Mouse (Mus musculus) frontal cortex, postnatal 36 days (tissue): Measurements from ENCODE around the gene Tle2.

Experiments used
- DNase-seq, 2 experiments: peaks; one replicate each; pipeline ENCODE4 v3.0.0; 2022; ENCODE audit warnings: low spot score in 2 of 2

The Tle2 gene

DNA sequence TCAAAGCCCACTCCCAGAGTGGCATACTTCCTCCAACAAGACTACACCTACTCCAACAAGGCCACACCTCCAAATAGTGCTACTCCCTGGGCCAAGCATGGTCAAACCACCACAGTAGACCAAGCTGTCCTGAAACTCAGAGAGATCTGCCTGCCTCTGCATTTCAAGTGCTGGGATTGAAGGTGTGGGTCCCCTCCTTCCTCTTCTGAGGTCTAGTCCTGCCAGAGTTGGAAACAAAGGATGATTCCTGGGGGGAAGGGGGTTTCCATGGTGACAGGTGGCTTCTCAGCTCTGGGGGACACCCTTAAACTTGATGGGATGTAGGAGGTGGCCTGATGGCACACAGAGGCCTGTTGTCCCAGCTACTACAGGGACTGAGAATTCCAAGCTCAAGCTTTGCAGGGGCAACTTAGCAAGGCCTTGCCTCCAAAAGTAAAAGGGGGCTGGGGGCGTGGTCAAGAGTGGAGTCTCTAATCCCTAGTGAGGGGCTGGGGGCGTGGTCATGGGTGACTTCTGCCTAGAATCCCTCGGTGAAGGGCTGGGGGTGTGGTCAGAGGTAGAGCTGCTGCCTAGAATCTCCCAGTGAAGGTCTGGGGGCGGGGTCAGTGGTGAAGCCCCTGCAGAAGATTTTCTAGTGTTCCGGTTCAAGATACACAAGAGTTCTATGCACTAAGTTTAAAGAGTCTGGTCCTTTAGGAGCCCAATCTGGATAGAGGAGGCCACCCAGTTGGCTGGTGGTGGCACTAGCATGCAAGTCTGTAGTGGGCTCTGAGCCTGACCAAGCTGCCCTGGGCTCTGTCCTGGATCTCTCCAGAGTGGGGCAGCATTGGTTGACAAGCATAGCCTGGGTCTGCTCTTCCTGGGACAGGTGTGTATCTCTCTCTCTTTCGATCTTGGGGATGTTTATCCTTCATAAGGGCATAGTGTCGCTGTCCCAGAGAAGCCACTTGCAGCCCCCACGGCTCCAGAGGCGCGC is at the start of gene Tle2:
Tle2 (plus strand) TSS at position 481 of the 976 bp plus-strand sequence.
- DNase-seq: no peak

DNA sequence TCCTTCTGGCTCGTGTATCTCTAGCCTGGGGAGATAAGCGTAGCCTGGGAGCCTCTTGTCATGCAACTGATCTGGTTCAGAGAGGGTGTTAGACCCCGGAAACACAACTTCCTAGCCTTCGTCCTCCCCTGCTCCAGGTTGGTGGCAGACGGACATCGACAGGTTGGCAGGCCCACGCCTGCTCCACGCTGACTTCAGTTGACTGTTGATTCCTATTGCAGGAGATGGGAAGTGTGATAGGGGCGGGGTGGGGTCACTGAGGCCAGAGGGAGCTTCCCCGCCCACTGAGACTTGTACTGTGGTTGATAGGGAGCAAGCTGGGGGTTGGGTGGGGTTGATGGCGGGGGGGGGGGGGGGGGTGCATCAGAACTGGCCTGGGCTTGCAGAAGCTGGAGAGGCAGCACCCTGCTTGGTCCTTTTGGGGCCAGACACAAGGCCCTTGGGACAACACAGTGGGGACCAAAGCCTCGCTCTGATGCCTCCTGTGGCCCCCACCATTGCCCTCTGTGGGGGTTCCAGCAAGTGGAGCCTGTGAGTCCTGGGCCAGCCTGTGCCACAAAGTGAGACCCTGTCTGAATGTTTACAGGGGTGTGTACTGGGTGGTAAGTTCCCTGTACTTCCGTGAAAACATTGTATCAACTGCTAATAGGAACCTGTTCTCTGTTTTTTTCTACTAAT is 49.2 kb upstream of the Tle2 start:
- DNase-seq: no peak

DNA sequence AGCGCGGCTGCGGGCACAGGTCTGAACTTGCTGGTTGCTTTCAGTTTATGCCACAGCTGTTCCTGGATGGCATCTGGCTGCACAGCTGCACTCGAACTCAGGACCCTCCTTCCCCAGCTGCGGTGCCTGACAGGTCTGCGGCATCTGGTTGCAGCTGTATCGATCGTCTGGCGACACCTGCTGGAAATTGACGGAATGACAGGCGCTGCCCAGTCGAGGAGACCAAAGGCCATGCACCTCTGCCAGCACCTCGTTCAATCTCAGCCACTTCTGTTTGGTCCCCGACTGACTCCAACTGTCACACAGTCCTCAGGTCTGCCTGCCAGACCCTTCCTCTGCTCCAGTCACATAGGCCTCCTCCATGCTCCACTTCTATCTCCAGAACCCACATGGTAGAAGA is 47.6 kb upstream of the Tle2 start:
- peak; percentile 72 to 73 for DNase-seq

DNA sequence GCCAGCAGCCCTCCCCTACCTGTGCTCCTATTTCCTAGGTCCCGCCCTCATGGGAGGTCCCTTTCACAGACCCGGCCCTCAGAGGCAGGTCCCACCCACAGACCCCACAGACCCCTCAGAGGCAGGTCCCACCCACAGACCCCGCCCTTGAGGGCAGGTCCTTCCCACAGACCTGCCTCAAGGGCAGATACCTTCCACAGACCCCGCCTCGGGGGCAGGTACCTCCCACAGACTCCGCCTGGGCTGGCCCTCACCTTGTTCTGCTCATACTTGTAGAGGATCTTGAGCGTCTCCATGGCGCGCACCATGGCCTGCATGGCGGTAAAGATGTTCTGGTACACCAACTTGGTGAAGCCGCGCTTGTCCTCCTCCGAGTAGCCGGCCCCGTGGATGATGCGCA is 39.5 kb upstream of the Tle2 start:
- DNase-seq: no peak

DNA sequence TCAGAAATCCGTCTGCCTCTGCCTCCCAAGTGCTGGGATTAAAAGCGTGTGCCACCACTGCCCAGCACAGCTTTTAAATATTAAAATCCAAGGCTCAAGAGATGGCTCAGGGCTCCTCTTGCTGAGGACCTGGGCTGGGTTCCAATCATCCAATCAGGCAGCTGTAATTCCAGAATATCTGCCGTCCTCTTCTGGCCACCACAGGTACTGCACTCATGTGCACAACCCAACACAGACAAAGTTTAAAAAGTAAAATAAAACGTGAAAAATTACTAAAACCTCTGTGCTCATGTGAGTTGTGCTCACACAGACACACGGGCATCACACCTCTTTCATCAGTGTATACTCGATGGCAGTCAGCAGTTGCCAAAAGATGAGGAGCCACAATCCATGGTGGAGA is 37.6 kb upstream of the Tle2 start:
- DNase-seq: no peak

DNA sequence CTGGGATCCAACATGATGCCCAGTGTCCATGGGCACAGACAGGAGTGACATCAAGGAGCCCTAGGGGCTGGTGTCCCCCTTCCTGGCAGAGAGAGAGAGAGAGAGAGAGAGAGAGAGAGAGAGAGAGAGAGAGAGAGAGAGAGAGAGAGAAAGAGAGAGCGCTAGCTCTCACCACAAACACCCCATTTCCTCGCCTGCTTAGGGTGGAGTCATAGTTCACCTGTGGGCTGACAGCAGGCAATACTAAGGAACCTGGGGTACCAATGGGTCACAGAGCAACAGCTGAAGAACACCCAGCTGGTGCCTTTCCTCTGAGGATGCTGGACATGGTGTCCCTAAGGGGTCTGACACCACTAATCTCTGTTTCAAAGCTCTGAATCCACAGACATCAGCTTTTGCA is 36.9 kb upstream of the Tle2 start:
- no peak for DNase-seq

DNA sequence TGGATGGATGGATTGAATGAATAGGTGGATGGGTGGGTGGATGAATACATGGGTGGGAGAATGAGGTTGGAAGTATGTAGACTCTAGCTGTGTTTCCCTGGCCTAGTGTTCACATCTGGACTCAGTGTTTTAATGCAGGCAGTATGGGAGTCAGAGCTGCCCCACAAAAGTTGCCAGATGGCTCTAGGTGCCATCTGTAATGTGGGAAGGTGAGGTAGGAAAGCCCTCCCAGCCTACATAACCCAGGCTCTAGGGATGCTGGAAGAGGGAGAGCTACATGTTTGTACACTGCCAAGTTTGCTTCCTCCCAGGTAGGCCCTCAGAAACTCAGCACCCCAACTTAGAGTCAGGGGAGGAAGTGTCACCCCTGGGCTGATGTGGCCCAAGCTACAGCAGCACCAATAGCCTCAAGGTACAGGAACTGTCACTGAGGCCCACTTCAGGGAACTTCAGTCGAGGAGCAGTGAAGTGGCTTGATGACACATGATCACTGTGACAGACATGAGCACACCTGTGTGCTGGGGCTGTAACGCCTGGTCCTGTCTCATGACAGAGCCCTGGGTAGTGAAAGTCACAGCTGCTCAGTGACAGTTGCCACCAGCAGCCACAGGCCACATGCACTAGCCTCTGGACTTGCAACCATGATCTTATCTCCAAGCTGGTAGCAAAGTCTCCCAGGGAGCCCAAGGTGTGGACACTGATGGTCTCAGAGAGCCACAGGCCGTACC is 35.9 kb upstream of the Tle2 start:
- DNase-seq: peak in 1 of 2 experiments; percentile 36

DNA sequence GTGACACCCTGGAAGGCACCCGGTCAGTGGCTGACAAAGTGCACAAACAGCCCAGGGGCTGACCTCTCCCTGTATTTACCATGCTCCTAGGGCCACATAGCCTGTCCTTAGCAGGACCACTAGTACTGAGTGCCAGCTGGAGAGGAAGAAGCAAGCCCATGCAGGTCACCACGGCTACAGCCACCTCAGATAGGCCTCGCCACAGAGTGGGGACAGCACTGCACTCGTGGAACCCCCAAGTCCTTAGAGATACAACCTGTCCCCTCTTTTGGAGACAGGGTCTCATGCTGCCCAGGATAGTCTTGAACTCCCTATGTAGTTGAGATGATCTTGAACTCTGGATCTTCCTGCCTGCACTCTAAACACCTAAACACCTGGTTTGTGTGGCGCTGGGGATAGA is 33.0 kb upstream of the Tle2 start:
- DNase-seq: no peak

DNA sequence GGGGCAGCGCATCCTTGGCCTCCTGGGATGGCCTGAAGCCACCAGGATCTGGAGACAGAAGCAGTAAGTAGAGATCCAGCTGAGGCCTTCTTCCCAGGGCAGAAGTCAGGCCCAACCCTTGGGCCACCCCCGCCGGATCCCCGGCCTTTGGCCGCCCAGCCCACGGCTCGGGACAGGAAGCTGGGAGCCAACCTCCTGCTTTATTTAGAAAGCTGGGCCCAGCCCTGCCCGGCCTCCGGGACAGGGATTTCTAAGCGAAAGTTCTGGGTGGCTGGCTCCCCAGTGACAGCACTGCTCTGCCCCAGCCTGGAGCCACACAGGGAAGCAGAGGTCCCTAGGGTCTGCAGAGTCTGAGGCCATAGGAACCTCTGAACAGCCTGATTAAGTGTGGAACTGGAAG is 32.6 kb upstream of the Tle2 start:
- DNase-seq: no peak

DNA sequence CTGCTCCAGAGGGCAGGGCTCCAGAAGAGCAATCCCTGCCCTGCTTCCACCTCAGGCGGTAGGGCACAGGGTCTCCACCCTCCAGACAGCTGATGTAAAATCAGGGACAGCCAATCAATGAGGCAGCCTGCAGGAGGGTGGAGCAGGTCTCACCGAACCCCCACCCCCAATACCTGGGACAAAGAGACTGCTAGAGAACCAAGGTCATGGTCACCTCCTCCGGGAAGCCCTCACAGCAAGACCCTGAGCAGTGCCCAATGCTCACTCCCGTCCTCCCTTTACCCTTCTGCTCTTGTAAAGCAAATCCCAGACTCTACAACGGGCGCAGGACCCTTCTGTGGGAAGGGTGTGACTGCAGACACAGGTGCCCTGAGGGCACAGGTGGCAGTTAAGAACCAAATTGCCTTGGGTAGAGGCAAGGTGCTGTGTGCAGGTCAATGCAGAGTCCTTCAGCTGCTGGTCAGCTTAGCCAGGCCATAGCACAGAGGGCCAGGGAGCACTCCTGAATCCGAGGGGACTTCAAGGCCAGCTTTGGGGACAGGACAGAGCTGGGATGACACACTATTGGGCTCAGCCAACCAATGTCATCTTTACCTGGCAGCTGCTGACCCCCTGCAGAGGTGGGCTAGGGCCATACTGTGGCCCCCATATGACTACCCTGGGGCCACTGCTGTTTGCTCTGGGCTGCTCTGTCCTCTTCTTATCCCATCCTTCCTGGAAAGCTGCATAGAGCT is 31.5 kb upstream of the Tle2 start:
- DNase-seq: no peak

DNA sequence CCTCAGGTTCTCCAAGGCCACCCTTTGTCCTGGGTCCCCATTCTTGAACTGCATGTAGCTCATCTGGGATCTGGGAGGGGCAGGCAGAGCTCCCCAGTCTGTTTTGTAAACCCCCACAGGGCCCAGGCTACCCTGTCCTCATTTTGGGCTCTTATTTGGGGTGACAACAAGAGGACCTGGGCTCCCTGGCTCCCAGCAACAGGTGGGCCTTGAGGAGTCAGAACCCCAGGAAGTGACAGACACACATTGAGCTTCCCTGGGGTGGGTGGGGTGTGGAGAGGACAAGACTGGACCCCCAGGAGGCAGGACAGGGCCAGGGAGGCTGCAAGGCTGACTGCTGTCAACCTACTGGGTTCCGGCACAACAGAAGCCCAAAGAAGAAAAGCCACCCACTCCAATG is 30.7 kb upstream of the Tle2 start:
- DNase-seq: no peak

DNA sequence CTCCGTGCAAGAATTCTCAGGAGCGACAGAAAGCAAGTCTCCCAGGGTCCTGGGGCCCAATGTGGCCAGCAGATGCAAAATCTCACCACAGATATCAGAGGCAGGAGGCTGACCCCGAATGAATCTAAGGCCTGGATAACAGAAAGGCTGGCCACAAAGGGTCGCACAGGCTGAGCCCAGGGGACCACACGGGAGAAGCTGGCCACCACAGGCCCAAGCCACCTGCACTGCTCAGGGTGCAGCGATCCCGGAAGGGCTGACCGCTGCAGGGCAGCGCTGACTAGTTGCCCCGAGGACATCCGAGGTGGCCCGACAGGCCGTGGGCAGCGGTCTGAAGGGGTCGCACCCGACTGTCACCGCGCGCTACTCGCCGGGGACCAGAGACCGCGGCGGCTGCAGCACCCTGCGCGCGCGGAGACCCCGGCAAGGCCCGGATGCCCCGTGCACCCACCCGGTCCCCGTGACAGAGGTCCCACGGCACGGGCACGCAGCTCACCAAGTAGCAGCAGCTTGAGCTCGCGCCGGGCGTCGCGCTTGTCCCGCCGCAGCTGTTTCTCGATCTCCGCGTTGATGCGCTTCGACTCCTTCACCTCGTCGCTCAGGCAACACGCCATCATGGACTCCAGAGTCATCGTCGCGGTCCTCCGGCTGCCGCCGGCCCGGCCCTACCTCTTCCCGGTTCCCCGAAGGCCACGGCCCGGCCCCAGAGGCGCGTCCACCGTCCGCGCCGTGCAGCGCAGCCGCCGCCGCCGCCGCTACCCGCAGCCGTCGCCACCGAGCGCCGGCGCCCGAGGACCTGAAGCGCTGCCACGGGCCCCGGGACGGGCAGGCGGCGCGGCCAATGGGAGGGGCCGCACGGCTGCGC is 29.8 kb upstream of the Tle2 start:
- DNase-seq: no peak

DNA sequence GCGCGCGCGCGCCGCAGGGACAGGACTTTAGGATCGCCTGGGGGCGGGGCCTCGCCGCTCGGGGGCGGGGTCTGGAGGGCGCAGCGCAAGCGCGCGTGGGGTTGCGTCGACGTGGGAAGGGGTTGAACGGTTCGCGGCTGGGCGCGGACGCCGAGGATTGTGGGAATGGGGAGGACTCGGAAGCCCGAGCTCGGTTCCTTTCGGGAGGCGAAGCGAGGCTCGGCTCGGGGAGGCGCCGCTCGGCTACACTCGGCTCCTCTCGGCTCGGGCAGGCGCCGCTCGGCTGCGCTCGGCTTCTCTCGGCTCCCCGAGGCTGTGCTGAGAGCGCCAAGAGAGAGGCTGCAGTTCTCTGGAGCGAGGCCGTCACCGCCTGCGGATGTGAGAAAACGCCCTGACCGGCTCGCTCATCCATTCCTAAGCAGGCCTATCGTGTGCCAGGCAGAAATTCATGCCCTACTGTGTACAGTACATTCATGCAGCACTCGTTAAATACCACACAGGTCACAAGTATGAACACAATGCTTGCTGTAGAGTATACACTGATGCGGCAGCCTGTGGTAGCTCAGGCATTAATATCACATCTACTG is 29.1 kb upstream of the Tle2 start, which contains the start of gene Gna11:
Gna11 (minus strand) TSS at position 30 of the 587 bp plus-strand sequence.
- peak; percentile 99 to 100 for DNase-seq

DNA sequence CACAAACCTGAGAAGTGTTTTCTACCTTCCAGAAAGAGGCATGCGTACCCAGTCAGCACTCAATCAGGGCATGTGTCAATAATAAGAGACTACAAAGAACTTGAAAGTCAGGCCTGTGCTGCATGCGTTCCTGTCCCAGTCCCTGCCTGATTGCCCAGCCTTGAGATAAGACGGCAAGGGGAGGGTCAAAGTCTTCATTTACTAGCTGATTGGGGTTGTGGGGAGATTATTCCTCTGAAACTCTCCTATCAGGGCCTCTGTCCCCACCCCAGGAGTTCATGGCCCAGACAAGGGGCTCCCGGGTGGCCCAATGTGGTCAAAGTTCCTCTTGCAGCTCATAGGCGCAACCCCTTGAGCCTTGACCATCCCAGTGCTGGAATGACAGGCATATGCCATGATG is 28.0 kb upstream of the Tle2 start:
- DNase-seq: no peak

DNA sequence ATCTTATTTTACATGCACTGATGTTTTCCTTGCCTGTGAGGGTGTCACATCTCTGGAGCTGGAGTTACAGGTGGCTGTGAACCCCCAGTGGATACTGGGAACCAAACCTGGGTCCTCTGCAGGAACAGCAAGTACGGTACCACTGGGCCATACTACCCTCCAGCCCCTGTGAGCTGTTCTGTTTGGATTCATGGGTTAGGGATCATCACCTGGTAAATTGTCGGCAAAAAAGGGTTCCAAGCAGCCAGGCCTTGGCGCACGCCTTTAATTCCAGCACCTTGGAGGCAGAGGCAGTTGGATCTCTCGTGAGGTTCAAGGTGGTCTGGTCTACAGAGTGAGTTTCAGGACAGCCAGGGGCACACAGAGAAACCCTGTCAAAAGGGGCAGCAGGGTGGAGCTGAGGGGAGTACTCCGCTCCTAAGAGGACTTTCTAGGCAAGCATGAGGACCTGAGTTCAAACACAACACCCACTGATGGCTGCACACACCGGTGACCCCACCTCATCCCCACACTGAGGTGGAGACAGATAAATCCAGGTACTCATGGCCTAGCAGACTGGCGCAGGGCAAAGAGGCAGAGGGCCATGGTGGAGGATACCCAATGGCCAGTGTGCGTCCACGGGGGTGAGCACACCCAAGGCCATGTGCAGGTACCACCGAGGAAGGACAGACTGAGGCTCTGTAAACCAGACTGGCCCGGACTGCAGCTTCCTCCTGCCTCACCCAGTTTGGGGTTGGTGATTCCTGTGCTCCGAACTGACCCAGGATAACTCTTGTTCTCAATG is 27.4 kb upstream of the Tle2 start:
- DNase-seq: no peak

DNA sequence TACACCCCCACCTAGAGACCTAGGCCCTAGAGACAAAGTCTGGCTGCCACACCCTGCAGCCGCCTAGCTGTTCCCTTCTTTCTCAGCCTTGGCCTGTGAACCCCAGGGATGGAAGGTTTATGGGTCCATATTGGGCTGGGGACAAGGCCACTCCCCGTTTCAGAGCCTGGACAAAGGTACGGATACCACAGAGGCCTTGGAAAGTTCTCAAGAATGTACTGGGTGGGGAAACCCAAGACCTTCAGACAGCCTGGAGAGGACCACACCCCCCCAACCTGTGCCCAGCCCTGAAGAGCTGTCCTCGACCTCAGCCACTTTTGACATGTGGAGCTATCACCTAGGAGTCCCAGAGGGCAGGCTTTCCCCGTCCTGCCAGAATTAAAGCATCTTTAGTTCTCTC is 25.4 kb upstream of the Tle2 start:
- DNase-seq: no peak

DNA sequence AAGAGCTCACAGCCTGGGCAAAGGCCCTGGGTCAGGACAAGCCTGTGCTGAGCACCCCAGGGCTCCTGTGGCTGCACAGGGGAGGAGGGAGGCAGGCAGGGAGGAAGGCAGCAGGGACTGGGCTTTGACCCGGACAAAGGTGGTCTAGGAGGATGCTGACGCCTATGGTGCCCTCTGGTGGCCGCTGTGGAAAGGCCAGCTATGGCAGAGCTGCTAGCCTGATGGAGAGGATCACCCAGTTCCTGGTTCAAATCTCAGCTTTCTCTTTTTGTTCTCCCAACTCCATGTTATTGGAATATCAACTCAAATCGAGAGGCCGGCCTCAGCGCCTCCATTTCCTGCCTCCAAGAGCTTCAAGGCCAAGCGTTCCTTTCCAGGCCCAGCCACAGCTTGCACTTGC is 24.1 kb upstream of the Tle2 start:
- DNase-seq: no peak

DNA sequence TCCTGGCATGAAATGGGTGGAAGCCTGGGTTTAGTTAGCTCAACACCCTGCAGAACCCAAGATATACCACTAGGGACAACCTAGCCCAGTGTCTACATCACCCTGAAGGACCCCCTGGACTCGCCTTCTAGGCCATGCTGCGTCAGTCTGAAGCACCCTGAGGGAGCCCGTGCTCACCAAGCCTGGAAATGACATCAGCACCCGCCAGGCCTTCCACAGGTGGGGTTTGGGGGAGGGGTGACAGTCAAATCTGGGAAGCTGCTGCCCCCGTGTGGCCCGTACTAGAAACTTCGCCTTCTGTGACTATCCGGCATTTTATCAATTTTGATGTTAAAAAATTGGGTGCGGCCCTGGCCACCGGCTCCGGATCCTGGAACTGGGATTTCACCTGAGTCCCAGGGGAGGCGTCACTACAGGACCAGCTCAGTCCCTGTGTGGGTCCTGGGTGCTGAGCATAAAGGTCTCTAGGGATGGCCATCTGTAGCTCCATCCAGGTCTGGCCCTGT is 22.7 kb upstream of the Tle2 start:
- DNase-seq: peak; percentile 74 to 83

DNA sequence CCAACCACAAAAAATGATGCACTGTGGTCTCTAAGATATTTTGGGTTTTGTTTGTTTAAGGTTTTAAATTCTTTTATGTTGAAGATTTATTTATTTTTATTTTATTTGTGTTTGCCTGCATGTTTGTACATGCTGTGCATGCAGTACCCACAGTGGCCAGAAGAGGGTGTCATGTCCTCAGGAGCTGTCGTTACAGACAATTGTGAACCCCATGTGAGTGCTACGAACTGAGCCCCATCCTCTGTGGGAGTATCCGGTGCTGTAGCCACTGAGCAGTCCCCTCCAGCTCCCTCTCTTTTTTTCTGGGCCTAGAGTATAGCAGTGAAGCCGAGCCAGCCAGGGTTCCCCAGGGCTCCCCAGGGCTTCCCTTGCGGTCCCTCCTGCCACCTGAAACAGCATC is 21.1 kb upstream of the Tle2 start:
- DNase-seq: no peak
